Comparison of ENCODE assay signal across 17 mouse cellular contexts in the genomic region with DNA sequence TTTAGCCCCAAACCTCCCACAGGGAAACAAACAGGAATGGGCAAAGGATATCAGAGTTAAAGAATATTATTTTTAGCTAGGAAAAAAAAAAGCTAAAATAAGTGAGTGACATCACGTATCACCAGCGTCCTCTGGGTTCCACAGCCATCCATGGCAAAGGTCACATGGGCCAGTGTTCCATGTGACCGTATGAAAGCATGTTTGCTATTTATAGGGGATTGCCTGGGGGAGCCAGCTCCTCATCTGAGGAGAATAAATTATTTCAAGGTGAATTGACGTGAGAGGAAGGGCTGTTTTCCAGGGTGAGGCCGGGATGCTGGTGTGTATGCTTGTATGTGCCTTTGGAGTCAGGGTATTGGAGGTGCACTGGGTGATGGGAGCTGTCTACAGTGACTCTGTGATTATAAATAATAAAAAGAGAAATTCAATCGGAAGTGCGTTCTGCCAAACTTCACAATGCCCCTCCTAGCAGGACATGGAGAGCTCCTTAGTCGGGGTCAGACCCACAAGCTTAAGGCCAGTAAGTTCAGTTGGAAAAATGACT.
A peak's percentile ranks its signal among the peaks of the same experiment; 100 is the strongest.
DNase-seq lines count a peak whose midpoint lies in the region; ATAC-seq lines count a peak whose summit lies in the region.
"Had no signal": no experiment of that assay in that cellular context is flagged by ENCODE, and none has a peak within 500 bp of the region (broad histone marks: within the 10 kb centered on the region; RNA-seq: fewer than 3 reads in every experiment).

No protein-coding gene starts in this region.

- intact Hi-C loops in heart, postnatal 25 days (cut with DNase I): no loop called here

- no peaks in the 10 kb centered on the region for H3K36me3 ChIP-seq in forebrain, embryonic 13.5 days (ENCODE audit: poor library complexity, severe bottlenecking)
- H3K36me3 ChIP-seq in limb, embryonic 10.5 days: no peaks in the 10 kb centered on the region
- H3K36me3 ChIP-seq: heart, embryonic 12.5 days; midbrain, embryonic 15.5 days had no signal

- no peaks in the 10 kb centered on the region for H3K27me3 ChIP-seq in forebrain, embryonic 13.5 days
- H3K27me3 ChIP-seq in limb, embryonic 10.5 days (ENCODE audit: low read depth, poor library complexity, severe bottlenecking): no peaks in the 10 kb centered on the region
- H3K27me3 ChIP-seq: heart, embryonic 12.5 days; midbrain, embryonic 15.5 days had no signal

- H3K4me1 ChIP-seq in forebrain, embryonic 13.5 days: no peaks in the 10 kb centered on the region
- H3K4me1 ChIP-seq in limb, embryonic 10.5 days: peaks cover 13% of the 10 kb centered on the region
- H3K4me1 ChIP-seq: heart, embryonic 12.5 days; midbrain, embryonic 15.5 days had no signal

- no peaks in the 10 kb centered on the region for H3K9me3 ChIP-seq in forebrain, embryonic 13.5 days (replicated peaks)
- no peaks in the 10 kb centered on the region for H3K9me3 ChIP-seq in limb, embryonic 10.5 days (replicated peaks)
- H3K9me3 ChIP-seq: heart, embryonic 12.5 days; midbrain, embryonic 15.5 days had no signal

- peak; percentile 88 for DNase-seq in heart, adult 11 months
- DNase-seq in heart, postnatal 25 days (ENCODE audit: low spot score): no peak
- peak; percentile 51 for DNase-seq in kidney, adult 9 months
- DNase-seq in kidney, postnatal 4 days: no peak
- DNase-seq in kidney, postnatal 36 days: peak; percentile 36 to 37
- DNase-seq in limb, embryonic 10.5 days (ENCODE audit: low spot score): no peak
- DNase-seq: adrenal gland, postnatal 14 days; B cell, adult 2 months; cerebellum, adult 11-12 months; cerebellum, postnatal 25 days; gastrocnemius, postnatal 25 days had no signal

- WGBS in forebrain, embryonic 13.5 days: 80% methylated on average over 8 of the region's 8 CpGs
- 79% methylated on average over 8 of the region's 8 CpGs for WGBS in limb, embryonic 10.5 days

- ATAC-seq in forebrain, embryonic 13.5 days: no peak
- ATAC-seq: intestine, postnatal 0 days; midbrain, embryonic 15.5 days had no signal

- H3K9ac ChIP-seq in forebrain, embryonic 13.5 days: no peak overlapping the region
- H3K9ac ChIP-seq: heart, embryonic 12.5 days; liver, embryonic 14.5 days; midbrain, embryonic 15.5 days had no signal

- no peak overlapping the region for H3K4me3 ChIP-seq in forebrain, embryonic 13.5 days
- H3K4me3 ChIP-seq in limb, embryonic 10.5 days: no peak overlapping the region
- H3K4me3 ChIP-seq: heart, embryonic 12.5 days; left cerebral cortex, adult 2 months; midbrain, embryonic 15.5 days had no signal

- H3K4me2 ChIP-seq in forebrain, embryonic 13.5 days: no peak overlapping the region
- H3K4me2 ChIP-seq: heart, embryonic 12.5 days; midbrain, embryonic 15.5 days had no signal

- no peak overlapping the region for H3K27ac ChIP-seq in forebrain, embryonic 13.5 days
- H3K27ac ChIP-seq in limb, embryonic 10.5 days: no peak overlapping the region
- H3K27ac ChIP-seq: left cerebral cortex, adult 2 months; liver, embryonic 14.5 days; midbrain, embryonic 15.5 days had no signal

Comparison
In these comparisons a context has a peak if more than half of its experiments do, and no peak if none do; other contexts are left out.
1. DNase-seq: peak in heart, adult 11 months (single experiment), kidney, adult 9 months (single experiment) and kidney, postnatal 36 days (2 of 2); none in heart, postnatal 25 days (single experiment), kidney, postnatal 4 days (0 of 2) and limb, embryonic 10.5 days (single experiment).